Mouse (Mus musculus) ES-E14 (cell line): ENCODE measurements at regions not wholly inside any gene's neighbourhood (a gene's known extent, or its start where the extent isn't known, plus 50 kb on each side); places are given as distances from the start of the nearest gene placed in this dataset.
"Not testable (repeated sequence)": the region's sequence is repeated elsewhere in the genome, so short reads cannot be mapped to it uniquely, and the experiment has no call there.

Source experiments
- DNase-seq: peaks from one replicate; pipeline ENCODE4 v3.0.0-alpha.2; 2013; ENCODE audit warnings: low read depth, low spot score
- H3K27ac ChIP-seq: 2 replicates; pipeline ENCODE4 v1.5.1; 2012; ENCODE audit warnings: low read depth, mild to moderate bottlenecking, low read length, moderate library complexity, mixed read lengths; ENCODE audit not compliant: poor library complexity, insufficient read depth, severe bottlenecking
- H3K36me3 ChIP-seq: 2 replicates; pipeline ENCODE4 v1.6.1; 2012; ENCODE audit warnings: mild to moderate bottlenecking, low read length, moderate library complexity, mixed read lengths; ENCODE audit not compliant: control insufficient read depth, poor library complexity, insufficient read depth, severe bottlenecking
- H3K4me1 ChIP-seq, 2 experiments: fragments of 150-350 bp in 1 of 2; sonication (generic) in 1 of 2; 2 replicates each; pipeline ENCODE4 v1.6.1; 2012; ENCODE audit warnings: low read length in 2 of 2, mild to moderate bottlenecking in 1 of 2, mixed read lengths in 1 of 2; ENCODE audit not compliant: control insufficient read depth in 2 of 2, insufficient read depth in 2 of 2, poor library complexity in 1 of 2
- H3K4me3 ChIP-seq, 2 experiments: fragments of 150-350 bp in 1 of 2; sonication (generic) in 1 of 2; 2 replicates each; pipeline ENCODE4 v1.5.1; 2012; ENCODE audit warnings: low read length in 2 of 2, low read depth in 1 of 2, mild to moderate bottlenecking in 1 of 2, mixed read lengths in 1 of 2; ENCODE audit not compliant: insufficient read depth in 1 of 2, poor library complexity in 1 of 2, severe bottlenecking in 1 of 2
- H3K9ac ChIP-seq: 2 replicates; pipeline ENCODE4 v1.6.1; 2012; ENCODE audit warnings: low read depth, mild to moderate bottlenecking, low read length, mixed read lengths; ENCODE audit not compliant: poor library complexity, insufficient read depth, severe bottlenecking
- H3K9me3 ChIP-seq: fragments of 150-350 bp; sonication (generic); 2 replicates; pipeline ENCODE4 v1.6.1; 2012; ENCODE audit warnings: low read depth, mild to moderate bottlenecking, low read length; ENCODE audit not compliant: control insufficient read depth, insufficient read depth
- CHD2 ChIP-seq: IDR thresholded peaks from 2 replicates; pipeline ENCODE4 v1.6.1; 2014; ENCODE audit warnings: mild to moderate bottlenecking, low read depth, low read length, inconsistent platforms
- HCFC1 ChIP-seq: IDR thresholded peaks from 2 replicates; pipeline ENCODE4 v1.6.1; 2012; ENCODE audit warnings: low read length, inconsistent platforms, borderline replicate concordance; ENCODE audit not compliant: insufficient read depth
- MAFK ChIP-seq: IDR thresholded peaks from 2 replicates; pipeline ENCODE4 v1.6.1; 2014; ENCODE audit warnings: mild to moderate bottlenecking, low read depth, low read length, inconsistent platforms; ENCODE audit not compliant: insufficient read depth
- ZC3H11A ChIP-seq: IDR thresholded peaks from 2 replicates; pipeline ENCODE4 v1.6.1; 2012; ENCODE audit warnings: low read depth, mild to moderate bottlenecking, inconsistent platforms, low read length, borderline replicate concordance
- ZNF384 ChIP-seq: IDR thresholded peaks from 2 replicates; pipeline ENCODE4 v1.6.1; 2012; ENCODE audit warnings: low read depth, low read length, inconsistent platforms
- in situ Hi-C, 2 experiments: fragments of 600-800 bp; cut with MboI; formaldehyde crosslinking; loops; one replicate each; pipeline ENCODE4 v1.15.1; 2025; ENCODE audit warnings: low sequenced_read_pairs in 2 of 2, inconsistent platforms in 1 of 2; ENCODE audit not compliant: unreplicated experiment in 2 of 2

- H3K9me3 ChIP-seq, result no peaks in the 10 kb centered on the region
- H3K36me3 ChIP-seq, result no peaks in the 10 kb centered on the region
- H3K9ac ChIP-seq, result no peak overlapping the region
- no peak overlapping the region for H3K4me3 ChIP-seq
- in situ Hi-C loops, result no loop called here
- no peak for DNase-seq
- TF ChIP-seq ZNF384 (no peak), HCFC1 (no peak), MAFK (no peak), ZC3H11A (no peak), CHD2 (no peak)
- H3K27ac ChIP-seq, result no peak overlapping the region
- H3K4me1 ChIP-seq, result no peaks in the 10 kb centered on the region
Observed at GRCm38 (mm10) chr10:66694549-66695285, 401.2 kb upstream of the Jmjd1c start.

- H3K9me3 ChIP-seq, H3K4me1 ChIP-seq, H3K9ac ChIP-seq, DNase-seq, H3K36me3 ChIP-seq, in situ Hi-C loops, H3K4me3 ChIP-seq, H3K27ac ChIP-seq: not testable (repeated sequence)
Observed at GRCm38 (mm10) chr10:66714926-66715325, 381.0 kb upstream of the Jmjd1c start.

- H3K9ac ChIP-seq, result no peak overlapping the region
- no peak overlapping the region for H3K4me3 ChIP-seq
- no peak overlapping the region for H3K27ac ChIP-seq
- no peak for TF ChIP-seq ZC3H11A
- TF ChIP-seq ZNF384, result no peak
- TF ChIP-seq HCFC1, result no peak
- no peak for TF ChIP-seq MAFK
- TF ChIP-seq CHD2, result no peak
- no peak for DNase-seq
- no peaks in the 10 kb centered on the region for H3K4me1 ChIP-seq
- in situ Hi-C loops, result no loop called here
- H3K36me3 ChIP-seq, result no peaks in the 10 kb centered on the region
- peaks cover 3% of the 10 kb centered on the region; the same call in 1 of the 2 replicates for H3K9me3 ChIP-seq
Observed at GRCm38 (mm10) chr10:66717909-66718308, 378.0 kb upstream of the Jmjd1c start.

GRCm38 (mm10) chr10:66719796-66720195 lies 376.1 kb upstream of the Jmjd1c start:
- no peaks in the 10 kb centered on the region for H3K36me3 ChIP-seq
- no peak overlapping the region for H3K4me3 ChIP-seq
- peaks cover 3% of the 10 kb centered on the region; the same call in 1 of the 2 replicates for H3K9me3 ChIP-seq
- H3K9ac ChIP-seq, result no peak overlapping the region
- no peak overlapping the region for H3K27ac ChIP-seq
- in situ Hi-C loops, result no loop called here
- no peak for DNase-seq
- TF ChIP-seq HCFC1 (no peak), ZC3H11A (no peak), ZNF384 (no peak), MAFK (no peak), CHD2 (no peak)
- H3K4me1 ChIP-seq, result no peaks in the 10 kb centered on the region

GRCm38 (mm10) chr10:66733631-66734030 lies 362.3 kb upstream of the Jmjd1c start:
- H3K4me3 ChIP-seq, result no peak overlapping the region
- in situ Hi-C loops, result no loop called here
- H3K27ac ChIP-seq, result no peak overlapping the region
- DNase-seq, result no peak
- H3K9me3 ChIP-seq, result peaks cover 7% of the 10 kb centered on the region
- H3K4me1 ChIP-seq, result no peaks in the 10 kb centered on the region
- H3K36me3 ChIP-seq, result no peaks in the 10 kb centered on the region
- no peak for TF ChIP-seq ZC3H11A
- no peak for TF ChIP-seq HCFC1
- TF ChIP-seq ZNF384, result no peak
- TF ChIP-seq CHD2, result no peak
- no peak for TF ChIP-seq MAFK
- no peak overlapping the region for H3K9ac ChIP-seq
